Mouse (Mus musculus): ENCODE results near the gene Gabarapl1. TPM values are rescaled to one million over a fixed set of nuclear protein-coding genes. Genes with fewer than 3 reads are reported as not detected.

The Gabarapl1 gene
- total RNA-seq, 2 experiments from 2014 or later, result 27.8 to 35.4 TPM

DNA sequence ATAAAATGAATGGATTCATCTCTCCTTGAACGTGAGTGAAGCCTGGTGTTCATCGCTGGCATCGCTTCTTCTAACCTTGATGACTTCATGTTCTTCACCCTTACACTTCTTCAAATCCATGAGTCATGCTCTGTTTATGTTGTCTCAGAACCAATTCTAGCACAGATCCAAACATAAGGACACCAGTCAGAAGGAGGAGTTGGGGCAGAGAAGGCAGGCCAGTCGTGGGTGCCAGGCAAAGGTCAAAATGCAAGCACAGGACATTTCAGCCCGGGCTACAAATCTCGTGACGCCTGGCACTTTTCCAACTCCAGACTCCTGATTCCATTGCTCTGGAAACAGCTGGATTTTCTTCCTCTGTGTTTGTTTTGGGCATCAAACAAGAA is 411 bp upstream of the Gabarapl1 start:
- intact Hi-C loops (cut with DNase I; ENCODE audit: low total_unique reads), result no loop called here
- peak; percentile 67 for DNase-seq

DNA sequence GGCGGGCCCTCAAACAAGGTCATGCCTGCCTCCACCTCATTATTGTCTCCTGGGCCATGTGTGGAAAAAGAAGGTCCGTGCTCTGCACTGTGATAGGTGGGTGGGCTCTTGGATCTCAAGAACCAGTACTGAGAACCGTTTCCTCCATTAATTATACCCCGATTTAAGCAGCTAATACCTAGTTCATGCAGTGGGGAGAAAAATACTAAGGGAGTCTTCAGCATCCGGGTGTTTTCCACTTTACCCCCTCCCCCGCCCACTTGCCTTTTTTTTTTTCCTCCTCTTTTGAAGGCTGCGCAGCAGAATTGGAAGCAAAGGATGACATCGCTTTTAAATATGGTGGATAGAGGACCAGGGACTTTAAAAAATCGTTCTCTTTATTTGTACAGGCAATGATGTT is 1.1 kb downstream of the Gabarapl1 start:
- intact Hi-C loops (cut with DNase I; ENCODE audit: low total_unique reads), result no loop called here
- DNase-seq, result no peak

DNA sequence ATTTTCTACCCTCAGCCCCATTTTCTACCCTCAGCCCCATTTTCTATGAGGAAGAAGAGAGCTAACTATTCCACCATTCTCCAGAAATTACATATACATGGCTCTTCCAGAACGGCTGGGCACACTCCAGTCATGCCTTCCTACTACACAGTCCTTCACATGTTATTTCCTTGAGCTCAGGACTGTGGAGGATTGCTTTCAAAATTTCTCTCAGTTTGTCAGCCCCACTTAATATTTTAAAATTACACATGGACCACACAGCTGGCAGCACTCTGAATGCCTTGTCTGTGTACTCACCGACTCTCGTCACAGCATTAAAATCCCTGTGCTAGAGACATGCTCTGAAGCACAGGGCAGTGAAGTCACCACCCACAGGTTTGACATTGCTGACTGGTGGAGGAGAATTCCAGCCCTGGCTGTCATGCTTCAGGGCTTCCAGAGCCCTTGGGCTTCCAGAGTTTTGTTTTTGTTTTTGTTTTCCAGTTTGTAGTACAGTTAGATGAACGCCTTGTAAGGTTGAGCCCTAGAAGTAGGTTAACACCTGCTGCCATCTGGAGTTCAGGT is 1.7 kb downstream of the Gabarapl1 start:
- DNase-seq, result no peak
- intact Hi-C loops (cut with DNase I; ENCODE audit: low total_unique reads), result no loop called here

DNA sequence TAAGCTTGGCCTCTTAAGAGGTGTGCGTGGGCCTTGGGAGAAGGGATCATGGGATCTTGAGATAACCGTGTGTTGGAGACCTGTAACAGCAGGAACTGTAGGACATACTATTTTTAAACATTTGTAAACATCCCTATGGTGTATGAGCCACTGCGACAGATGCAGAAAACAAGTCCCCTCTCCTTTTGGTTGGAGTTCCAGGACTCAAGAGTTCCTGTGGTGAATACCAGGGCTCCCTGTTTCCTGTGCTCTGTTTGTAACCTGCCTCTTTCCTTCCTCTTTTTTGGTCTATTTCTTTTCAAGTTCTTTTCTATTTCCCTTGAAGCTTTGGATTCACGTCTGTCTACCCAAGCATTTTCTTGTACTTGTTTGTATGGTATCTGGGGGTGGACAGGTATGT is 2.8 kb downstream of the Gabarapl1 start:
- intact Hi-C loops (cut with DNase I; ENCODE audit: low total_unique reads), result no loop called here

DNA sequence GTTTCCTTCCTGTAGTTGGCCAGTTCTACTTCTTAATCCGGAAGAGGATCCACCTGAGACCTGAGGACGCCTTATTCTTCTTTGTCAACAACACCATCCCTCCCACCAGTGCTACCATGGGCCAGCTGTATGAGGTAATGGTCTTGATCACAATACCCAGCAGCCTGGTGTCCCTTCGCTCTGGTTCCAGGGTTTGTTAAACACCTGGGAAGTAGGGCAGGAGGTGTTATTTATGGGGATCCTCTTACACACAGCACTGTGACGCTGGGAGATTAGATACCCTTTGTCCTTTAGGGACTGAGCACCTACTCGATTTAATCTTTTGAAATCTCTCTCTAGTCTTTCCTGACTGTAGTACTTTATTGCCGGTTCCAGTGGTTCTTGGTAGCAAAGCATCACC is 5.6 kb downstream of the Gabarapl1 start:
- intact Hi-C loops (cut with DNase I; ENCODE audit: low total_unique reads), result no loop called here
- DNase-seq, result no peak

More for the DNA sequence above, 2.8 kb downstream of the Gabarapl1 start:
- DNase-seq, result no peak

DNA sequence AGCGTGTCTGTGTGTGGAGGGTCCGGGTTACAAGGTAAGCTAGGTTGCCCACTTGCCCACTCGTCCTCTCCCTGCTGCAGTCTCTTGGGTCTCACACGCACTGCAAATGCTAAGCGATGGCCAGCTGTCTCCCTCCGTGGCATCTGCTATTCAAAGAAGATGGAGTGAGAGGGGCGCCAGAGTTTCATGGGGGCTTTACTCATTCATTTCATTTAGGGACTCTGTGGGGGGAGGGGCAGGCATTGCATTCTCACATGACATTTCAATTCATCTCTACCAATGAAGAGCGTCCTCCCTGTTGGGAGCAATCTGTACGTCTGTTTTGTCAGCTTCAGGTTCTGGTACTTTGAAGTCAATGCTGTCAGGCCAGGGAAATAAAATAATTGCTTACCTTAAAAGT is 9.0 kb downstream of the Gabarapl1 start:
- DNase-seq, result no peak
- intact Hi-C loops (cut with DNase I; ENCODE audit: low total_unique reads), result no loop called here

DNA sequence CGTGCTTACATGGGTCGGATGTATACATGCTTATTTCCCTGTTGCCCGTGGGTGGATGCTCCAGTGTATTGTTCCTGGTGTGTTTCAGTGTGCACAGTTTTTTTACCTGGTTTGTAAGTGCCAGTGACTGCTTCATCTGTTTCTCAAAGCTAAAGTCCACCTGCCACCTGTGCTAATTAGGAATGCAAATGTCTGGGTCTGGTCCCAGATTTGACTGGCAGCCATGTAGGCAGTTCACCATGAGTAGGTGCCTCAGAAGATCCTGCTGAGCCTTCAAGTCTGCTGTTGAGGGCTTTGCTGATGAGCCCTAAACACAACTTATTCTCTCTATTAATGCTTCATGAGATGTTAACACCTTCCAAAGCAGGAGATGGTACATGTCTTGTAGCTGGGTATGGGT is 9.6 kb downstream of the Gabarapl1 start:
- DNase-seq, result no peak
- intact Hi-C loops (cut with DNase I; ENCODE audit: low total_unique reads), result no loop called here

DNA sequence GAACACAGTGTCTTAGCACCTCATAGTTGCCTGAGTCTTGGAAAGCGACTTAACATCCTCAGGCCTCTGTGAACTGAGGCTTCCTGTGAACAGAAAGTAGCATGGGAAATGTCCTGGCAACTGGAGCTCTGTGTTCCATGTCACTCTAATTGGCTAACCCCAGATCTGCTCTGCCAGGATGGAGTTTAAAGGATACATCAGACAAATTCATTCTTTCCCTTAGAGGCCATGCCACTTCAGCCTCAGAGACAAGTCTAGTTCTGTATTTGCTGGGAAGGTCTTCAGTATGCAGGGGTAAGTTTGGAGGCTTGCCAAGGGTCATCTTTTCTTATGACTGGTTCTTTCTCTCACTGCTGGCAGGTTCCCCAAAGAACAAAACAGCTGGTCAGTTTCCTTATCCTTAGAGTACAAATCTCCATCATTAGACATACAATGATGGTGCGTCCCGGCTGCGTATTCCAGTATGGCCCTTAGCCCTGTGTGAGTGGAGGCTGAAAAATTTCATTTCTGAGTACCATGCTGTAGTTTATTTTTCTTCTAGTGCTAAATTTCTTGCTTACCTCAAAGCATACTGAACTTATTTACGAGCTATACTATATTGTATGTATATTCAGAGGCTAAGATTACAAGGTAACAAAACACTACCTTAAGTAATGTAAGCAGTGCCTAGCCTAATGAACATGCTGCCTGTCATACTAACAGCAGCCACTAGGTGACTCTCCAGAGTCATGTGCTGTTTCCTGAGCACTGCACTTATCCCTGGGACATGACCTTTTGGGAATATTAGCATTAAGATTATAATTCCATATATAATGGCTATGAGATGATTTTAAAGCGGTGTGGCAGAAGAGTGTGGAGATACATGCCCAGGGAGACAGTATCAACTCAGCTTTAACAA is 11.0 kb downstream of the Gabarapl1 start:
- intact Hi-C loops (cut with DNase I; ENCODE audit: low total_unique reads), result no loop called here
- peak; percentile 38 for DNase-seq

DNA sequence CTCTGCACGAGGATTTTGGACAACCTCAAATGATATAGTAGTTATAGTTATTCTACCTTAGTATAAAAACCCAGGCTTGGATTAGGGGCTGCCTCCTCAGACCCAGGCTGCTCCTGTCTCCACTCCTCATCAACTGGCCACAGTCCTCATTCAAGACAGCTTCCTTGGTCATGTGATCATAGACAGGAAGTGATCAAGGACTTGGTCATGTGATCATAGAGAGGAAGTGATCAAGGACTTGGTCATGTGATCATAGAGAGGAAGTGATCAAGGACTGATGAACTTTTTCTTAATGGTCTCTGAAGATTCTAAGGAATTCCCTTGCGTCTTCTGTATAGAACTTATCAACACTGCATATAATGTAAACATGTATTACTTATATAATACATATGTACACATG is 14.3 kb downstream of the Gabarapl1 start:
- intact Hi-C loops (cut with DNase I; ENCODE audit: low total_unique reads), result no loop called here
- DNase-seq, result no peak

DNA sequence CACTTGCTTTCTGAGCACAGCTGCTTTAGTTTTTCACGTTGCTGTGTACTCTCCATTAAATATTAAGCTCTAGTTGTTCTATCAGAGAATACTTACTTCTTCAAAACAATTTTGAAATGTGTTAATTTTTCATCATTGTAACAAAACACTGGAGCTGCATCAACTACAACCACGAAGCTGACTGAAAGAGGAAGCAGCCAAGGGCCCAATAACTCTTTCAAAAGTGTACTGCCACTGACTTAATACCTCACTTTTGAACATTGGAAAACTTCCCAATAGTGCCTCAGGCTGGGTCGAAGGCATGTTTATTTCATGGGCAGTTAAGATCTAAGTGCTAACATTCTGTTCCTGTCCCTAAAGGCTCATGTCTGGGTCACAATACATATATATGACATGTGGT is 15.0 kb downstream of the Gabarapl1 start:
- intact Hi-C loops (cut with DNase I; ENCODE audit: low total_unique reads), result no loop called here
- DNase-seq, result no peak

DNA sequence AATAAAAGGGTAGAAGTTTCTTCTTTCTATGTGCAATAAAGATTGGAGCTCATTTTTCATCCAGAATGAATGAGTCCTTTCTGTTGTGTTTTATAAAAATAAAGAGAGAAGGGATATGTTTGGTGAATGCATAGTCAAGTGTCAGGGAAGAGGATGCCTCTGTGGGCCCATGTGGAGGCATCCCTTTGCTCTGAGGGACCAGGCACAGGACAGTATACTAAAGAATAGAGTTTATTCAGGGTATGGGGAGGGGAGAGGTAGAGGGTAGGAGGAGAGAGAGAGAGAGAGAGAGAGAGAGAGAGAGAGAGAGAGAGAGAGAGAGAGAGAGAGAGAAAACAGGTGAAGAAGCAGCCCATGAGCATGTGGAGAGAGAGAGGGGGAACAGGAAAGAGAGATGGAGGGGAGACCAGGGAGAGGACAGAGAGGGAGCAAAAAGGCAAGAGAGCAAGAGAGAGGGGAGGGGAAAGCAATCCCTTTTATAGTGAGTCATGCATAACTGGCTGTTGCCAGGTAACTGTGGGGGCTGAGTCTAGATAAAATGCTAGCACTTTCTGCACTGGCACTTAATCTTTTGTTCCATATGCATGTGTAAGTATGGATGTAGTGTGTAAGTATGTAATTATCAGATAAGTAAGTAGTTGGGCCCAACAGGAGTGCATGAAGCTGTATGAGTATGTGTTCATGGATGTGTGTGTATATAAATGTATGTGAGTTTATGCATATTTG is 24.5 kb downstream of the Gabarapl1 start:
- intact Hi-C loops (cut with DNase I; ENCODE audit: low total_unique reads), result no loop called here

DNA sequence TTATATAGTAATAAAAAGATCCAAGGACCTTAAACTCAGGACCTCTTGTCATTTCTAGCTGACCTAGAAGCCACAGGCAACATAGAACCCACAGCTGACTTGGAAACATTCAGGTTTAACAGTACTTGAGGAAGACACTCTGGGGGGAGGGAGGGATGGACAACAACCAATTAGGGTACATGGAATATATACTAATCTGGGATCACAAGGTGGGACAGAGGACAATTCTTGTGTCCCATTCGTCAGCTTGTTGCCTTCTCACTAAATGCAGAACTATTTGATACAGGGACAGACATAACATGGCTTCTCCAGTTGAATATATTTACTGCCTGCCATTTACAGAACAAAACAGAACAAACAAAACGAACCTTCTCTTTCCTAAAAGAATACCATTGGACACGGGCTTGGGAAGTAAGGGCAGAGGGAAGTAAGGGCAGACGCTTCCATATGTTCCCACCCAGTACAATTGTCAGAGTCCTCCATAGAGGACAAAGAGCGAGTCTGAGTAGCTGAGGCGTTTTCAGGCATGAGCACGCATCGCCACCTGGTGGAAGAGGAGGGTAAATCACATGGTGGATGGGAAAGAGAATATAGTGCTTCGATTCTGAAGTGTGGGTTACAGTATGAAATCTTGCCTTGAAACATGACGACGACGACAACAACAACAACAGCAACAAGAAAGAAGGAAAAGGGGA is 26.1 kb downstream of the Gabarapl1 start:
- intact Hi-C loops (cut with DNase I; ENCODE audit: low total_unique reads), result no loop called here
- peak; percentile 50 for DNase-seq

More for the DNA sequence above, 24.5 kb downstream of the Gabarapl1 start:
- no peak for DNase-seq

DNA sequence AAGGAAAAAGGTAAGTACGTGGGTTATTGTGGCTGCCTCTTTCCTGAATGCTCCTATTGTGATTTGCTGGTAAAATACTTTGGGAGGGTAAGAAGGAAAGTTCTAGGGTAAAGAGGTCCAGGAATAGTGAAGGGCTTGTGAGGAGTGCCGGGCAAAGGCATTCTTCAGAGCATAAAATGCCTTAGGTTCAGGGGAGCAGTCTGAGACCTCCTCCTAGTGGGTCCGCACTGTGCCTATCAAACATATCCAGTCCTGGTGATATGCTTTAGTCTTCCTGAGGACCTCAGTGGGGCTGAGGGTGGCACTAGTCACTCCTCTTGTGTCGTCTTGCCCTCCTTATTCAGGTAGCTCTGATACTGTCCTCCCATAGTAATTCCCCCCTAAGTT is 26.7 kb downstream of the Gabarapl1 start:
- intact Hi-C loops (cut with DNase I; ENCODE audit: low total_unique reads), result no loop called here
- DNase-seq, result no peak

DNA sequence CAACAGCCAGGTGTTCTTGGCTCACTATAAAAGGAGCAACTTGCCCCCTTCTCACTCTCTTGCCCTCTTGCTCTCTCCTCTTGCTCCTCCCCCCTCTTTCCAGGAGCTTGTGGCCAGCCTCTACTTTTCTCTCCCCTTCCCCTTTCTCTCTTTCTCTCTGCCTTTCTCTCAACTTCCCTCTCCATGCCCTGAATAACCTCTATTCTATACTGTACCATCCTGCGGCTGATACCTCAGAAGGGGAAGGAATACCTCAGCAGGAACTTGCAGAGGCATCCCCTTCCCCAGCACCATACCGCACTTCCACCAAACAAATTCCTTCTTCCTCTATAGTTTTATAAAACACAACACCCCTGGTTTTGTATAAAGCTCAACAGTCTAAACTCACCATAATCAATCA is 32.3 kb downstream of the Gabarapl1 start:
- intact Hi-C loops (cut with DNase I; ENCODE audit: low total_unique reads), result no loop called here

DNA sequence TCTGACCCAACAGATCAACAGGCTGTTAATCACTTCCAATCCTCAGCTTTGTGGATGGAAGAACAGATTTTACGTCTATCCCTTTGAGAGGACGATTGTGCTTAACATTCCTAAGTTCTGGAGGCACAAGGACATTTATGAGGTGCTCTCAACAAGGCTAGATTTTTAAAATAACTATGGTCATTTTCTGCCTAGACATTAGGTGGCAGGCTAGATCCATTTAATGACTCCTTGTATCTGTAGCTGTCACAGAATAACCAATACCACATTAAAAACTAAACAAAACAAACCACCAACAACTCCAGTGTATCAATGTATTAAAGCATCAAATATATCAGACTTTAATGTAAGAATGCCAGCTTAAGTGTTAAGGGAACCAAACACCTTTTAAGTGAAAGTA is 42.4 kb downstream of the Gabarapl1 start:
- intact Hi-C loops (cut with DNase I; ENCODE audit: low total_unique reads), result no loop called here
- DNase-seq, result no peak

More for the DNA sequence above, 32.3 kb downstream of the Gabarapl1 start:
- no peak for DNase-seq

DNA sequence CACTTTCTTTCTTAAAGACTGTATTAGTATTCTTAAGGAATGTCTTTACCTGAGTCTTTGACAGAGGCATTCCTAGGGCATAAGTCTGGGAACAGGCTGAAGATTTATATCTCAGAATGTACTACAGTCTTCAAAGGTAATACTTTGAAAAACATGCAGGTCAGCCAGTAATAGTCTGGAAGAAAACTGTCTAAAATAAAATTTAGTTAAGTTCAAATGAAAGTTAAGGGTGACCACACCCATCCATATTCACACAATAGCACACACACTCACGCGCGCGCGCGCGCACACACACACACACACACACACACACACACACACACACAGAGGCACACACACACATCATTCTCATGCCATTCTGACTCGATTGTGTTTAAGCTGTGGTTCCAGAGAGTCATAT is 44.6 kb downstream of the Gabarapl1 start, which contains the start of gene Klre1:
TSS of gene Klre1 (plus strand) at position 301 of the 400 bp plus-strand sequence.
- intact Hi-C loops (cut with DNase I; ENCODE audit: low total_unique reads), result no loop called here
- DNase-seq, result no peak

DNA sequence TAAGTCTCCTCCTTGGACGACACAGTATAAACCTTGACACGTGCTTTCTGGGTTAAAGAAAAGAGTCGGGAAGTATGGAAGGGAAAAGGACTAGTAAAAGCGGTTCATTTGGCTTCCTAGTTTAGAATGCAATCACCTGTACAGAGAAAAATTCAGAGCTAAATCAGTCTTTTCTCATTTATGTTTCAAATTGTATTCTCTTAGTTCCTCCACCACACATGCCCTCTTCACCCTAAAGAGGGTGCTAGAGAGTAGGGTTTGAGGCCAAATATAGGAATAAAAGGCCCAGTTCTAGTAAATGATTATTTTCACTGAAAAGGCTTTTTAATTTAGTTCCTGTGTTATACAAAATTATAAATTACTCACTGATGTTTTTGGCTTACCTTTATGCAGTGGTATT is 48.3 kb downstream of the Gabarapl1 start:
- intact Hi-C loops (cut with DNase I; ENCODE audit: low total_unique reads), result no loop called here
- DNase-seq, result no peak

DNA sequence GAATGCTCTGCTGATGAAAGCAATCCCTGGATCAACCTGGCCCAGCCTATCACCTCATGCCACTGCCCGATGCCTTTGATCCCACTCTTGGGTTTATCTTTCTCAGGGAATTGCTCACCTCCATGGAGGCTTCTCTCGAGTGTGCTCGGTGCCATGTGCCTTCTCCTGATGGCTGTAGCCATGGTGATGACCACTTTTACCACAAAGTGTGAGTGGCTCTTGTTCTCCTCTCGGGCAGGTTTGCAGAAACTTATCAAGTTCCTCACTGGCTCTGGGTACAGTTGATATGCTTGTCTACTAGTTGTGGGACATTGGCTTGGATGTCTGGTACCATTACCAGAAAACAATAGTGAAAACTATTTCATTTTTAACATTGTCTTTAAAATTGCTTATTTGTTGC is 48.9 kb downstream of the Gabarapl1 start:
- no peak for DNase-seq
- intact Hi-C loops (cut with DNase I; ENCODE audit: low total_unique reads), result no loop called here

DNA sequence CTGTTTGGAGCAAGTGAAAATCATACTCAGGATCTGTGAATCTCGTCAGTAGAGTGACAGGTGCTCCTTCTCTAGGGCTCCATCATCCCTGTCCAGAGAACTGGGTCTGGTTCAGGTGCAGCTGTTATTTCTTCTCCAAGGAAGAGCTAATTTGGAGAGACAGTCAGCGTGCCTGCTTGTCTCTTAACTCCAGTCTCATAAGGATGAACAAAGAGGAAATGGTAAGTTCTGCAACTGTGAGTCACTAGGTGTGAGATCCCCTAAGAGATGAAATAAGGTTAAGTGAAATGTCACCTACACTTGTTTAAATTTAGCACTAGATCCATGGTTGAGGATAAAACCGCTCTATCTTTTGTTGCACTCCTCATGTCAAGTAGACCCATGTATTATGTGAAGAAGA is 50.1 kb downstream of the Gabarapl1 start:
- intact Hi-C loops (cut with DNase I; ENCODE audit: low total_unique reads), result no loop called here

DNA sequence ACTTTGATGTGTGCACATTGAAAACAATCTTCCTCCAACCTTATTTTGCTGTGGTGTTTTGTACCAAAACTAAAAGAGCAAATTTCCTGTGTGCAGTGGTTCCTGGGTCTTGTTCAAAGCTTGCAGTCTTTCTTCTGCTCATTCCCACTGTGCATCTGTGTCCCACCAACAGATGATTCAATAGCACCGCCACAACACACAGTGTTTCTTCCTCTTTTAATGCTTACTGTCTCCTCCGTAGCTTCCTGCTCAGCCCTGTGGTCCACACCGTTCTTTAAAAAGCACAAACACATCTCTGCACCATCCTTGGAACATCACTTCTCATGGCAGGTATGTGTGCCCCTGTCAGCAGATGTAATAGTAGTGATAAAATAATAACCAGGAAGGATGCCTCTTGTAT is 58.5 kb downstream of the Gabarapl1 start, which contains the start of gene Klrd1:
TSS of gene Klrd1 (plus strand) at position 275 of the 400 bp plus-strand sequence.
- DNase-seq, result no peak
- intact Hi-C loops (cut with DNase I; ENCODE audit: low total_unique reads), result no loop called here

More for the DNA sequence above, 50.1 kb downstream of the Gabarapl1 start:
- DNase-seq, result no peak

Data from gastrocnemius, postnatal 14 days (tissue).